Mouse (Mus musculus) hindbrain, embryonic 15.5 days (tissue): ENCODE measurements around the gene Xpnpep1. TPM values are rescaled to one million over a fixed set of nuclear protein-coding genes. Genes with fewer than 3 reads are reported as not detected.

Source experiments
- ATAC-seq: fragments of 200-750 bp; cut with Nextera tagmentation; 2 replicates; pipeline ENCODE4 v1.8.0; 2017; ENCODE audit warnings: low read depth, moderate number of reproducible peaks, moderate TSS enrichment; ENCODE audit not compliant: low FRiP score
- H3K27ac ChIP-seq: fragments of 300-500 bp; sonication (generic); replicated peaks from 2 replicates; pipeline ENCODE4 v1.5.1; 2015; ENCODE audit warnings: mild to moderate bottlenecking, inconsistent platforms
- H3K27me3 ChIP-seq: fragments of 300-500 bp; sonication (generic); 2 replicates; pipeline ENCODE4 v1.6.1; 2015; ENCODE audit warnings: control low read depth, inconsistent platforms
- H3K36me3 ChIP-seq: fragments of 300-500 bp; sonication (generic); 2 replicates; pipeline ENCODE4 v1.6.1; 2015; ENCODE audit warnings: control low read depth, inconsistent platforms
- H3K4me1 ChIP-seq: fragments of 300-500 bp; sonication (generic); replicated peaks from 2 replicates; pipeline ENCODE4 v1.6.1; 2015; ENCODE audit warnings: control low read depth, inconsistent platforms
- H3K4me2 ChIP-seq: fragments of 300-500 bp; sonication (generic); 2 replicates; pipeline ENCODE4 v1.6.1; 2015; ENCODE audit warnings: moderate library complexity, mild to moderate bottlenecking, inconsistent platforms
- H3K4me3 ChIP-seq: fragments of 300-500 bp; sonication (generic); 2 replicates; pipeline ENCODE4 v1.5.1; 2015; ENCODE audit warnings: mild to moderate bottlenecking, inconsistent platforms
- H3K9ac ChIP-seq: fragments of 300-500 bp; sonication (generic); 2 replicates; pipeline ENCODE4 v1.6.1; 2015; ENCODE audit warnings: inconsistent platforms
- H3K9me3 ChIP-seq: fragments of 300-500 bp; sonication (generic); 2 replicates; pipeline ENCODE4 v1.6.1; 2016; ENCODE audit warnings: control low read depth, inconsistent platforms
- WGBS: fragments of 180-500 bp; shearing (Covaris S2); methylation state at CpG from one replicate; pipeline ENCODE4 v1.1.7; 2015; 5-methylcytosine and 5-hydroxymethylcytosine counted together
- polyA plus RNA-seq: library from polyadenylated mRNA; unstranded; fragments of >200 nt; fragmentation: Nextera tagmentation; extraction: Ambion mirVana; gene quantifications from 2 replicates; pipeline ENCODE4 v1.2.1, GENCODE M21; 2015

Gene Xpnpep1
- 114 and 121 TPM in 2 replicates for polyA plus RNA-seq

DNA sequence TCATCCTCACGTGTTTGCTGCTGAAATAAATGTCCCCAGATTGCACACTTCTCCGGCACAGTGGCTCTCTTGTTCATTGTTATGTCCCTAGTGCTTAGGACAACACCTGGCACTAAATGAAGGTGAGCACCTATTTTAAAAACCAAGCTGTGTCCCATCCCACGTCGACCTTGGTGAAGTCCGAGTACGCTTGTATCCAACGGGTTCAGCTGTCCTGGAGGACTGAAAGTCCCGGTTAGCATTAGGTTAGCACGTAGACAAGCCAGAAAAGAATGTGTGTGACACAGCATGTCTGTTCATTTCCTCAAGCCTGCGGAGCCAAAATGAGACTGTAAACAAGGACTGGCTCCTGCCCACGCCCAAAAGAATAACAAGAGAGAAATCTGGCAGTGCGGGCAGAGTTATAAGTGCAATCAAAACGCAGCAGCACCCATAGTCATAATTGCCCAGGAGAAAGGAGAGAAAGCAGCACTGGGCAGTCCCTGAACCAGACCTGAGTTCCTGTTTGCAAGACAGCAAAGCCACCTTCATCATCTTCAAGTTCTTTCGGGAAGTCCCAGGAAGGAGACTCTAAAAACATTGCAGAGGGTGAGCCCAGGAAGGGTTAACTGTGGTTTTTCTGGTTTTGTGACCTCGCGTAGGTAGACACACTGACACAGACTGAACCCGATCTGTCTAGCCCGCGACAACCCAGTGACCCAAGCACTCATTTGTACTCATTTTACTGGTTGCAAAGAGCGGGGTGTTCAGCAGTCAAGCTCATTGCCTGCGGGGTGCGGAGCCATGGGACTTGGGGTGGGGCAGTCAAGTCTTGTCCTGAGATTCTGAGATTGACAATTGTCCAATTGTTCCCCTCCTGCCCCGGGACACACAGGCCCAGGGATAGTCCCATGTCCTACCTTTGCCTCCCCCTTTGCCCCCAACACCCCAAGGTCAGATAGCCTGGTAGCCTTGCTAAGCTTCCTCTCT, at the start of gene Xpnpep1:
Xpnpep1 (minus strand) TSS at position 51 of the 969 bp plus-strand sequence.
- Histone ChIP-seq H3K4me3 (peak within 1 kb of the TSS; percentile 76), H3K36me3 (no peaks in the 10 kb centered on the region), H3K4me1 (peaks cover 12% of the 10 kb centered on the region), H3K27ac (peak within 1 kb of the TSS; percentile 83), H3K9me3 (no peaks in the 10 kb centered on the region), H3K9ac (peak within 1 kb of the TSS; percentile 29; the same call in 1 of the 2 replicates), H3K4me2 (peak within 1 kb of the TSS; percentile 88), H3K27me3 (no peaks in the 10 kb centered on the region)
- WGBS = 88% methylated on average over 23 of the region's 23 CpGs
- ATAC-seq = no peak

DNA sequence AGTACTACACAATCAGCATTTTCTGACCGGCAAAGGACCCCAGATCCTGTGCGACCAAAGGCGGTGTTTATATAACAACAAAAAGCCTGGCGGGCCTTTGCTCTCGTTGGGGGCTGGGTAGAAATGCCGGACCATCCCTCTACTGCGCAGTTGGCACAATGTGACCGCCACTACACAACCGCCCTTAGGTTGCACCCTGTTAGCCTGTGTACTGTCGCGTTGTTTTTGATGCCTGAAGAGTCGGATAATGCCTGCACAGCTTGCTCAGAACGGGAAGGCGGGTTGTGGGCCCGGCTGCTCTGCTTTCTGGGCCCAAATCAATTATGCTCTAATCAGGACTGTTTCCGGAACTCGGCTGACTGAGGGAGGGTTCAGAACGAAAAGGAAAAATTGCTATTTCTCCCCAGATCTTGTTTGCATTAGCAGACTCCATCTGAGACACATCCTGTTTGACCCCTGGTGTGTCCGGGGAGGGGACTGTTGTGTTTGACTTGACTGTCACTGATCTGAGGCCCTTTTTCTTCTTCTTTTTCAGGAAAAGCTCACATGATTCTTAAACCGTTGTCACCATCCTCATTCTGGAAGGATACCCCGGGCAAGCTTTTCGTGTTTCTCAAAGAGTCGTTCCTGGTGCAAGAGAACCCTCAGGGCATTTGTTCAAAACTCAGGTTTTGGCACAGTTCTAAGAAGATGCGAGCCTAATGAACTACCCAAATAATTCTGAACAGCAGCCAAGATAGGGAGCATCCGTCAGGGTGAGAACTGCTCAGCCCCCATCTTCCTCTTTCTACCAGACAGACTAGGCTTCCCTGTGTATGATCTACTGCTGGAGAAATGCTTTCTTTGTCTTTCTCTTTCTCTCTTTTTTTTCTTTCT, 47.5 kb upstream of the Xpnpep1 start:
- Histone ChIP-seq H3K4me3 (no peak overlapping the region), H3K27me3 (no peaks in the 10 kb centered on the region), H3K27ac (peak overlapping the region; percentile 23), H3K9me3 (no peaks in the 10 kb centered on the region), H3K4me1 (peaks cover 14% of the 10 kb centered on the region), H3K36me3 (no peaks in the 10 kb centered on the region), H3K4me2 (peak overlapping the region; percentile 37), H3K9ac (no peak overlapping the region; the same call in 1 of the 2 replicates)
- ATAC-seq = peak; percentile 71; the same call in 1 of the 2 replicates
- WGBS = 28% methylated on average over 25 of the region's 25 CpGs

DNA sequence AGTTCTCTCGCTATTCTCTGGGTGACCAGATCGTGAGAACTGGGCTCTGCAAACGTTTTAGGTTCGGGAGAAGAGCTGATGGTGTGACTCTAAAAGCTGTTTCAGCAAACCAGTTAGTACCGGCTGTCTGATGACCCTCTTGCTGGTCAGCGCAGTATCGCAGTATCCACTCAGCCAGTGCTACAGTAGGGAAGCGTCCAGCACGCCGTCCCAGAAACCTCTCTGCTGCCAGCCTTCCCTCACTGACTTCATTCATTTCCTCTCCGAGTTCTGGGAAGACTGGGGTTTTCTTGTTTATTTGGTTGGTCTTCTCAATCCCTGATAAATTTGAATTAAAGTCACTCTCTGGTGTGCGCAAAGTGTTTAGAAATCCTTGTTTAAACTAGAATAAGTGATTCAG, 46.8 kb upstream of the Xpnpep1 start:
- H3K4me2 ChIP-seq = peak overlapping the region; percentile 37
- no peaks in the 10 kb centered on the region for H3K36me3 ChIP-seq
- no peaks in the 10 kb centered on the region for H3K9me3 ChIP-seq
- peaks cover 14% of the 10 kb centered on the region for H3K4me1 ChIP-seq
- 57% methylated on average over 12 of the region's 12 CpGs for WGBS
- peak overlapping the region; percentile 23 for H3K27ac ChIP-seq
- ATAC-seq = no peak
- no peak overlapping the region for H3K9ac ChIP-seq
- H3K27me3 ChIP-seq = no peaks in the 10 kb centered on the region
- no peak overlapping the region for H3K4me3 ChIP-seq

DNA sequence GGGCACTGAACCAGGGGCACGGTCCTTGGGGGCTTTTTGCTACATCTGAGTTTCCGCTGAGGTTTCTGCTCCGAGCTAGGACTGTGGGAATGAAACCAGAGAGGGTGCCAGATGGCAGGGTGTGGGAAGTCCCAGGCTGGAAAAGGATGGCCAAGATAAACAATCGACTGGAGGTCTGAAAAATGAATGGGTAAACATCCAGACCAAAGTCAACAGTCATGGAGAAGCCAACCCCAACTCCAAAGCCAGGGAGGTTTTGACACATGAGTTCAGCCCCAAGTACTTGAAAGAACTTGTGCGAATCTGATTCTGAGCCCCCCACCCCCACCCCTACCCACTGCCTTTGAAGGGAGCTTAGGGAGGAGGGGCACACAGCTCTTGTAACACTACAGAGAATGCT, 44.7 kb upstream of the Xpnpep1 start:
- Histone ChIP-seq H3K27me3 (no peaks in the 10 kb centered on the region), H3K9ac (no peak overlapping the region), H3K36me3 (no peaks in the 10 kb centered on the region), H3K4me1 (peaks cover 17% of the 10 kb centered on the region), H3K4me2 (no peak overlapping the region), H3K27ac (no peak overlapping the region), H3K9me3 (no peaks in the 10 kb centered on the region), H3K4me3 (no peak overlapping the region)
- no peak for ATAC-seq
- WGBS = 63% methylated on average over 5 of the region's 5 CpGs

DNA sequence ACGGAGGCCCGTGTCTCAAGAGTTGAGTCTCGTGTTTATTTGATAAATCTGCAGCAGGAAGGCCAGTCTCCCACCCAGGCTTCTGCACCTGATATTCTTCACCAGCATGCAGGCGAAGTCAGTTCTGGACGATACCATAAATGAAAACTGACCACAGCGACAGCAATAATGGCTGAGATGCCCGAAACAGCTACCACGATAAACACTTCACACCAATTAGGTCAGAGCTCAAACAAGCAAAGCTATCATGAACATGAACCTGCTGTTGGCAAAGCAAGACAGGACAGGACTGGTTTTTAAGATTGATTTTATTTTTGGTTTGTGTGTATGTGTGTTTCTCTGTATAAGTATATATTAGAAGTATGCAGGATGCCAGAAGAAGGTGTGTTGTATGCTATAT, 42.8 kb upstream of the Xpnpep1 start:
- H3K4me1 ChIP-seq = peaks cover 17% of the 10 kb centered on the region
- no peak overlapping the region for H3K4me2 ChIP-seq
- WGBS = 93% methylated on average over 8 of the region's 8 CpGs

DNA sequence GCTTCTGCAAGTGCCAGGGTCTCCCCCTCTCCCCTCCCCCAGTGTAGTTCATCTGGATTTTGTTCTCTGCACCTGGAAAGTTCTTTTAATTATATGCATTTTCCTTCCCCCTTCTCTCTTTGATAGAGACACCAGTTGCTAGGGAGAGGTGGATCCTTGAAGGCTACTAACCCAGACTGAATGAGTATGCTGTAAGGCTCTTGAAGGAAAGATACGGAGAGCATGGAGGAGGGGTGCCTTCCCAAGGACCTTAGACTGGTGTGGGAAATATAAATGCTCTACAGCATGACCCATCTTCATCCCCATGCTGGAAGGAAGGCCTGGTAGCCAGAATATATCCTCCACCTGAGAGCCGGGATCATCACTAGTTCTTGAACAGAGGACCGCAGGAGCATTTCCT, 41.3 kb upstream of the Xpnpep1 start:
- ATAC-seq = no peak
- Histone ChIP-seq H3K27me3 (no peaks in the 10 kb centered on the region), H3K27ac (no peak overlapping the region), H3K4me3 (no peak overlapping the region), H3K4me2 (no peak overlapping the region), H3K36me3 (no peaks in the 10 kb centered on the region), H3K9ac (no peak overlapping the region), H3K4me1 (0 out of 2 replicates have a peak, but pooled peaks cover 6% of the 10 kb centered on the region), H3K9me3 (no peaks in the 10 kb centered on the region)
- WGBS = 85% methylated on average over 3 of the region's 3 CpGs

More for the DNA sequence above, 42.8 kb upstream of the Xpnpep1 start:
- ATAC-seq = no peak
- Histone ChIP-seq H3K9me3 (no peaks in the 10 kb centered on the region), H3K27ac (no peak overlapping the region), H3K36me3 (no peaks in the 10 kb centered on the region), H3K9ac (no peak overlapping the region), H3K4me3 (no peak overlapping the region), H3K27me3 (no peaks in the 10 kb centered on the region)

DNA sequence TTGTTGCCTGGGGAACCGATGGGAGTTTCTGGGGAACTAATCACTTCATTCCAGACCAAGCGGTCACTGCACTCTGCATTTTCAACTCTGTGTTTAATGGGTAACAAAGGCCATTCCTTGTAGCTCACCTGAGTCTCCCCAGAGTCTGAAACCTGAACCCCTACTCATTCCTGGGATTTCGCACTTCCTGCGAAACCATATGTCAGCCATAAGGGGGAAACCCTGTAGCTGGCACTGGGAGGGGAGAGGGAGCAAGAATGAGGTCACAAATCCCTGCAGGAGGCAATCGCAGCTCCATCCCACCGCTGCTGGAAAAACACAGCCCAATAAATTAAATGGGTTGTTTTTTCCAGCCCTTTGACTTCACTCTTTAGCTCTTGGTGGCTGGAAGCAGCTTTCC, 40.9 kb upstream of the Xpnpep1 start:
- WGBS = 36% methylated on average over 6 of the region's 6 CpGs
- Histone ChIP-seq H3K9ac (no peak overlapping the region), H3K4me3 (no peak overlapping the region), H3K27ac (no peak overlapping the region), H3K9me3 (no peaks in the 10 kb centered on the region), H3K27me3 (no peaks in the 10 kb centered on the region), H3K4me1 (0 out of 2 replicates have a peak, but pooled peaks cover 6% of the 10 kb centered on the region), H3K36me3 (no peaks in the 10 kb centered on the region), H3K4me2 (no peak overlapping the region)
- no peak for ATAC-seq

DNA sequence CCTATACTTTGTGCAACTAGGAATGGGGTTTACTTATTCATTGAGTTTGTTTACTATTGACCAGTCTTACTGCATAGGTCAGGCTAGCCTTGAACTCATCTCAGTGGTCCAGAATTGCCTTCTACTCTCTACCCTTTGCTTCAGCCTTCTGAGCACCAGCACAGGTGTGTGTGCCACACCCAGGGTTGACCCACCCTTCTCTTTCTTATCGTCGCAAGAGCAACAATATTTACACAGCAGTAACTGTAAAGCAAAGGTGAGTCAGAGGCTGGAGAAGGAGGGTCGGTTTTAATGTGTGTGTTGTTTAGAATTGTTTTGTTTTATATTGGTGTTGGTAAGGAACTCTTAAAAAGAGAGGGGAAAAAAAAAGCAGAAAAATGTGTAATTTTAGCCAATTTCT, 40.5 kb upstream of the Xpnpep1 start:
- no peak overlapping the region for H3K4me3 ChIP-seq
- whole genome bisulfite sequencing = 87% methylated on average over 3 of the region's 3 CpGs
- H3K27ac ChIP-seq = no peak overlapping the region
- H3K4me2 ChIP-seq = no peak overlapping the region
- H3K9me3 ChIP-seq = no peaks in the 10 kb centered on the region
- H3K27me3 ChIP-seq = no peaks in the 10 kb centered on the region
- H3K36me3 ChIP-seq = no peaks in the 10 kb centered on the region
- H3K4me1 ChIP-seq = 0 out of 2 replicates have a peak, but pooled peaks cover 6% of the 10 kb centered on the region
- H3K9ac ChIP-seq = no peak overlapping the region
- no peak for ATAC-seq

DNA sequence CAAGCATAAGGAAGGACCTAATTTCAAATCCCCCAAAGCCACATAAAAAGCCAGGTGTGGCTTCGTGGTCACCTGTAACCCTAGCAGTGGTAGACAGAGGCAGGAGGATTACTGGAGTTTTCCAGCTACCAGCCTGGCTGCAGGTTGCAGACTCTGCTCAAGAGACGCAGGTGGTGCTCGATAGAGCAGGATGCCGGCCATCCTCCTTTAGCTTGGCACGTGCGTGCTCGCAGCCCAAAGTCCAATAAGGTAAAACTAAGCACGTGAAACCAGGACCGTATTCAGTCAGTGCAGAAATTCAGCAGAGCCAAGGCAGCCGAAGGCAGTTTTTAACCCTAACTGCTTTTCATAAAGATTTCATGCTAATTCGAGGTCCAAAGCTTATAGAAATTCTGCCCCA, 40.0 kb upstream of the Xpnpep1 start:
- Histone ChIP-seq H3K27ac (no peak overlapping the region), H3K9ac (no peak overlapping the region), H3K4me3 (no peak overlapping the region), H3K36me3 (no peaks in the 10 kb centered on the region), H3K4me2 (no peak overlapping the region), H3K27me3 (no peaks in the 10 kb centered on the region), H3K4me1 (0 out of 2 replicates have a peak, but pooled peaks cover 6% of the 10 kb centered on the region), H3K9me3 (no peaks in the 10 kb centered on the region)
- WGBS = 89% methylated on average over 11 of the region's 11 CpGs
- no peak for ATAC-seq

DNA sequence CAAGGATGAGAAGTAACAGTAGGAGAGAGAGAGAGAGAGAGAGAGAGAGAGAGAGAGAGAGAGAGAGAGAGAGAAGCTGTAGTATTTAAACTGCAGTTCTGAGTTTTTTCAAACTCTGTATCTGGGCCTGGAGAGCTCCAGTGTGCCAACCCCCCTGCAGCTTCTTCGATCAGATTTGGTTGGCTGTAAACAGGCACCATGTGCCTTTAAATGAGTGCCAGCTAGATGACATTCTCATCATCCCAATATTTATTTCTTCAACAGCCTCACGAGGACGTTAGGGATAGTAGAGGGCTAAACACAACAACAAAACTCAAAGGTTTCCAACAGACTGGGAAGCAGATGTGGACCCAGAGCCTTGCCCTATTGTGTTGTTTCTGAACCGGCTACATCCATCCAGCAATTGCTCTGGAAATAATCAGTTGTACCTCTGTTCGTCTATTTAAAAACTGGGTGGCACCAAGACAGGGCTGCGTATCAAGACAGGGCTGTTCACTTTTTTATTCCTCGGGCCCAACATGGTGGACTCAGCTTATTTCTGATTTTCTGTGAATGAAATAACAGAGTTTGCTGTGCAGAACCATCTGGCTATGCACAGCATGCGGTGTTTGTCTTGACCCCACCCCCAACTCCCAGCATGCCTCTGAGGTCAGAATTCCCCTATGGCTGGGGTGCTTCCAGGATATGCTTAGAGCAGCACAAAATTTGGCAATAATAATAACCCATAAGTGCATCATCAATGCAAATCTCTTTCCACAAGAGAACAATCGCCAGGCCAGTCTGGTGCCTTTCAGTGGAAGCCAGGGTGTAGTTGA, 38.5 kb upstream of the Xpnpep1 start:
- Histone ChIP-seq H3K9ac (no peak overlapping the region), H3K27me3 (no peaks in the 10 kb centered on the region), H3K4me1 (0 out of 2 replicates have a peak, but pooled peaks cover 6% of the 10 kb centered on the region), H3K4me2 (no peak overlapping the region), H3K4me3 (no peak overlapping the region), H3K9me3 (no peaks in the 10 kb centered on the region), H3K36me3 (no peaks in the 10 kb centered on the region), H3K27ac (no peak overlapping the region)
- whole genome bisulfite sequencing = 77% methylated on average over 9 of the region's 9 CpGs
- ATAC-seq = no peak

DNA sequence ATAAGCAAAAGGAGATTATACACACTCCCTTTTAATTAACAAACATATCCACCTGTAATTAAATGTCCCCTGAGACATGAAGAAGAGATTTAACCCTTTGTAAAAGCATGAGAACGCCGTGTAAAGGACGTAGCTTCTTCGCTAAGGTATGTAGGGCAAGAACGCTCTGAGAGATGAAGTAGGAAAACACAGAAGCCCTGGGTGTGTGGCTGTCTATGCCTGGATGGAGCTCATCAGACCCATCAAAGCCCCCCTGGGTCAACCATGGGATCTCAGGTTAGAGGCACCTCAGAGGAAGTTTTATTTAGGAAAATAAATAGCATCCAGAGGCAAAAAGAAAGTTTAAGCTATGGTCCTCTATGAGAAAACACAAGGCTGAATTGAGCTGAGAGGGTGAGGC, 37.3 kb upstream of the Xpnpep1 start:
- ATAC-seq = no peak
- Histone ChIP-seq H3K4me2 (no peak overlapping the region), H3K36me3 (no peaks in the 10 kb centered on the region), H3K4me1 (0 out of 2 replicates have a peak, but pooled peaks cover 6% of the 10 kb centered on the region), H3K9ac (no peak overlapping the region), H3K27ac (no peak overlapping the region), H3K9me3 (no peaks in the 10 kb centered on the region), H3K27me3 (no peaks in the 10 kb centered on the region), H3K4me3 (no peak overlapping the region)
- WGBS = 86% methylated on average over 5 of the region's 5 CpGs
